Mouse (Mus musculus): ENCODE measurements around the gene Fam19a4. TPM values are rescaled to one million over a fixed set of nuclear protein-coding genes. Genes with fewer than 3 reads are reported as not detected.

Gene Fam19a4
- total RNA-seq (2021): under 1 TPM; 0.50 to 0.70 TPM

GRCm38 (mm10) chr6:97060074-97060681 is at the start of gene Fam19a4:
Fam19a4 (minus strand) TSS chr6:97060413.
- DNase-seq: peak; percentile 50
- intact Hi-C loops (cut with DNase I): no loop called here

GRCm38 (mm10) chr6:97106777-97107176 is 46.6 kb upstream of the Fam19a4 start:
- intact Hi-C loops (cut with DNase I): loop anchor here (5.0 to 10.0 kb wide), 2 partner anchors 99 to 1622 kb away; no protein-coding TSS in a partner anchor
- DNase-seq: peak; percentile 52

- no peak for DNase-seq
- intact Hi-C loops (cut with DNase I): loop anchor here (5.0 to 10.0 kb wide), 2 partner anchors 99 to 1621 kb away; no protein-coding TSS in a partner anchor
Observed at GRCm38 (mm10) chr6:97106106-97106505, 45.9 kb upstream of the Fam19a4 start.

GRCm38 (mm10) chr6:97104264-97104852 is 44.1 kb upstream of the Fam19a4 start:
- intact Hi-C loops (cut with DNase I): loop anchor here (10.0 kb wide), 1 partner anchor 1620 kb away; no protein-coding TSS in a partner anchor
- no peak for DNase-seq

GRCm38 (mm10) chr6:97101958-97102702 is 41.9 kb upstream of the Fam19a4 start:
- intact Hi-C loops (cut with DNase I): loop anchor here (10.0 kb wide), 1 partner anchor 1617 kb away; no protein-coding TSS in a partner anchor
- DNase-seq: no peak

GRCm38 (mm10) chr6:97101190-97101957 is 41.2 kb upstream of the Fam19a4 start:
- intact Hi-C loops (cut with DNase I): loop anchor here (10.0 kb wide), 1 partner anchor 1617 kb away; no protein-coding TSS in a partner anchor
- DNase-seq: no peak

- intact Hi-C loops (cut with DNase I): no loop called here
- no peak for DNase-seq
Observed at GRCm38 (mm10) chr6:97082336-97082735, 22.1 kb upstream of the Fam19a4 start.

GRCm38 (mm10) chr6:97080016-97080415 is 19.8 kb upstream of the Fam19a4 start:
- intact Hi-C loops (cut with DNase I): no loop called here
- DNase-seq: no peak

GRCm38 (mm10) chr6:97059599-97059998 is 614 bp downstream of the Fam19a4 start:
- DNase-seq: no peak
- intact Hi-C loops (cut with DNase I): no loop called here

GRCm38 (mm10) chr6:97052196-97052770 is 7.9 kb downstream of the Fam19a4 start:
- intact Hi-C loops (cut with DNase I): no loop called here
- DNase-seq: no peak

GRCm38 (mm10) chr6:97048403-97048802 is 11.8 kb downstream of the Fam19a4 start:
- no peak for DNase-seq

GRCm38 (mm10) chr6:97046541-97046940 is 13.7 kb downstream of the Fam19a4 start:
- DNase-seq: no peak
- intact Hi-C loops (cut with DNase I): no loop called here

More at GRCm38 (mm10) chr6:97048403-97048802, 11.8 kb downstream of the Fam19a4 start:
- intact Hi-C loops (cut with DNase I): no loop called here

- DNase-seq: no peak
- intact Hi-C loops (cut with DNase I): loop anchor here (10.0 kb wide), 2 partner anchors 1932 to 1972 kb away; no protein-coding TSS in a partner anchor
Observed at GRCm38 (mm10) chr6:97027110-97027677, 33.0 kb downstream of the Fam19a4 start.

- DNase-seq: no peak
- intact Hi-C loops (cut with DNase I): no loop called here
Observed at GRCm38 (mm10) chr6:97019323-97019722, 40.9 kb downstream of the Fam19a4 start.

- intact Hi-C loops (cut with DNase I): no loop called here
- no peak for DNase-seq
Observed at GRCm38 (mm10) chr6:97016711-97017110, 43.5 kb downstream of the Fam19a4 start.

- DNase-seq: no peak
Observed at GRCm38 (mm10) chr6:97016018-97016417, 44.2 kb downstream of the Fam19a4 start.

GRCm38 (mm10) chr6:97006513-97007094 is 53.6 kb downstream of the Fam19a4 start:
- intact Hi-C loops (cut with DNase I): loop anchor here (5.0 kb wide), 3 partner anchors 101 to 1784 kb away; no protein-coding TSS in a partner anchor
- DNase-seq: peak; percentile 54

More at GRCm38 (mm10) chr6:97016018-97016417, 44.2 kb downstream of the Fam19a4 start:
- intact Hi-C loops (cut with DNase I): no loop called here

GRCm38 (mm10) chr6:97005038-97005437 is 55.2 kb downstream of the Fam19a4 start:
- intact Hi-C loops (cut with DNase I): loop anchor here (5.0 kb wide), 3 partner anchors 102 to 1783 kb away; no protein-coding TSS in a partner anchor

GRCm38 (mm10) chr6:96995556-96996159 is 64.6 kb downstream of the Fam19a4 start:
- no peak for DNase-seq

More at GRCm38 (mm10) chr6:97005038-97005437, 55.2 kb downstream of the Fam19a4 start:
- peak; percentile 25 for DNase-seq

More at GRCm38 (mm10) chr6:96995556-96996159, 64.6 kb downstream of the Fam19a4 start:
- intact Hi-C loops (cut with DNase I): no loop called here

Measured in left cerebral cortex, postnatal 4 days (tissue).